Mouse (Mus musculus) liver, embryonic 12.5 days (tissue): ENCODE measurements around the gene Cdk11b. TPM values are rescaled to one million over a fixed set of nuclear protein-coding genes. Genes with fewer than 3 reads are reported as not detected.

Source experiments
- ATAC-seq: fragments of 200-750 bp; cut with Nextera tagmentation; 2 replicates; pipeline ENCODE4 v1.8.0; 2017; ENCODE audit warnings: moderate number of reproducible peaks, mild to moderate bottlenecking, moderate library complexity
- H3K27ac ChIP-seq: fragments of 300-500 bp; sonication (generic); 2 replicates; pipeline ENCODE4 v1.5.1; 2016; ENCODE audit warnings: mild to moderate bottlenecking
- H3K27me3 ChIP-seq: fragments of 300-500 bp; sonication (generic); replicated peaks from 2 replicates; pipeline ENCODE4 v1.6.1; 2016; ENCODE audit warnings: mild to moderate bottlenecking, moderate library complexity
- H3K36me3 ChIP-seq: fragments of 300-500 bp; sonication (generic); 2 replicates; pipeline ENCODE4 v1.6.1; 2016; ENCODE audit warnings: mild to moderate bottlenecking, moderate library complexity
- H3K4me1 ChIP-seq: fragments of 300-500 bp; sonication (generic); 2 replicates; pipeline ENCODE4 v1.6.1; 2016
- H3K4me2 ChIP-seq: fragments of 300-500 bp; sonication (generic); 2 replicates; pipeline ENCODE4 v1.6.1; 2016; ENCODE audit warnings: mild to moderate bottlenecking, moderate library complexity
- H3K4me3 ChIP-seq: fragments of 300-500 bp; sonication (generic); 2 replicates; pipeline ENCODE4 v1.5.1; 2016; ENCODE audit warnings: mild to moderate bottlenecking, moderate library complexity
- H3K9ac ChIP-seq: fragments of 300-500 bp; sonication (generic); 2 replicates; pipeline ENCODE4 v1.6.1; 2016; ENCODE audit warnings: mild to moderate bottlenecking, moderate library complexity
- H3K9me3 ChIP-seq: fragments of 300-500 bp; sonication (generic); replicated peaks from 2 replicates; pipeline ENCODE4 v1.6.1; 2016; ENCODE audit warnings: mild to moderate bottlenecking, moderate library complexity
- WGBS: fragments of 180-500 bp; shearing (Covaris S2); methylation state at CpG from one replicate; pipeline ENCODE4 v1.1.7; 2016; ENCODE audit not compliant: insufficient replicate concordance; 5-methylcytosine and 5-hydroxymethylcytosine counted together
- polyA plus RNA-seq: library from polyadenylated mRNA; unstranded; fragments of >200 nt; fragmentation: Nextera tagmentation; extraction: Ambion mirVana; gene quantifications from 2 replicates; pipeline ENCODE4 v1.2.1, GENCODE M21; 2016

Cdk11b gene
- polyA plus RNA-seq, 1 experiment from 2014 or later = 45.5 TPM

- H3K9ac ChIP-seq = no peak overlapping the region
- H3K4me3 ChIP-seq = no peak overlapping the region
- no peaks in the 10 kb centered on the region for H3K9me3 ChIP-seq
- no peak for ATAC-seq
- H3K27ac ChIP-seq = no peak overlapping the region
- H3K36me3 ChIP-seq = peaks cover 6% of the 10 kb centered on the region; the same call in 1 of the 2 replicates
- no peaks in the 10 kb centered on the region for H3K27me3 ChIP-seq
- peaks cover 47% of the 10 kb centered on the region for H3K4me1 ChIP-seq
- H3K4me2 ChIP-seq = no peak overlapping the region
- WGBS = 73% methylated on average over 3 of the region's 3 CpGs
Observed at GRCm38 (mm10) chr4:155595777-155596176, 28.9 kb upstream of the Cdk11b start.

DNA sequence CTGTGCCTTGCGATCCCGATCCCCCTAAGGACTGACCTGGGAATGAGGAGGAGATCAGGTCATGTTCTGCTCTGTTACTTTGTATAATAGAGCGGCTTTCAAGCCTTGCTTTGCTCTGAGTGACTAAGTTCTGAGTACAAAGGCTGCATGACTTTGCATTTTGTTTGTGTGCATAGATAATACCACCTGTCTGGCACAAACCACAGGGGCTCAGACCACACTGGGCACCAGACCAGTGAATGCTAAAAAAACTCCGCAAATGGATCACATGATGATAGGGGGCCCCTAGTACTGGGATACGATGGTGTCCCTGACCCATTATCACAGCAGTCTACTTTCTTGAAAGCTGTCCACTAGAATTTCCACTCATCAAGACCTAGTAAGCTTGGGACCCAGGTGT, 28.0 kb upstream of the Cdk11b start:
- peak overlapping the region; percentile 32 for H3K4me2 ChIP-seq
- H3K36me3 ChIP-seq = no peaks in the 10 kb centered on the region
- no peaks in the 10 kb centered on the region for H3K9me3 ChIP-seq
- WGBS = 42% methylated on average over 5 of the region's 5 CpGs
- no peak overlapping the region for H3K4me3 ChIP-seq
- H3K27ac ChIP-seq = no peak overlapping the region
- no peak for ATAC-seq
- H3K4me1 ChIP-seq = peaks cover 49% of the 10 kb centered on the region
- no peaks in the 10 kb centered on the region for H3K27me3 ChIP-seq
- H3K9ac ChIP-seq = no peak overlapping the region

DNA sequence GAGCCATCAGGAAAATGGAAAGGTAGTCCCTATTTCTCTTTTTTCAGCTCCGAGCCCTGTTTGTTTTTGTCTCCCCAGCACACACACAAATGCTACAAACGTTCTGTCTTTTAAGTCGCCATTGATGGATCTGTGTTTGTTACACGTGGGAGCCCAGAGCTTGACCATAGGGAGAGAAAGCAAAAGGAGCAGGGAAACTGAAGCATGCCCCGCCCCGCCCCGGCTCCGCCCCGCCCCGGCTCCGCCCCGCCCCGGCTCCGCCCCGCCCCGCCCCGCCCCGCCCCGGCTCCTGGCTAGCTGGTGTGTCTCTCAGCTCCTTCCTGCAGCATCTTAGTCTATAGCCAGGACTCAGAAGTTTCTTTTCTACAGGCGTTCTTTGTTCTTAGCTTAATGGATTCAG, 26.1 kb upstream of the Cdk11b start:
- 10% methylated on average over 20 of the region's 20 CpGs for WGBS
- no peak overlapping the region for H3K4me3 ChIP-seq
- H3K9me3 ChIP-seq = no peaks in the 10 kb centered on the region
- peaks cover 8% of the 10 kb centered on the region for H3K36me3 ChIP-seq
- no peak overlapping the region for H3K9ac ChIP-seq
- no peak overlapping the region for H3K27ac ChIP-seq
- no peaks in the 10 kb centered on the region for H3K27me3 ChIP-seq
- H3K4me2 ChIP-seq = peak overlapping the region; percentile 23
- ATAC-seq = no peak
- H3K4me1 ChIP-seq = peaks cover 64% of the 10 kb centered on the region

- Histone ChIP-seq H3K4me3 (peak overlapping the region; percentile 99), H3K4me2 (peak overlapping the region; percentile 95), H3K4me1 (peaks cover 77% of the 10 kb centered on the region), H3K9ac (peak overlapping the region; percentile 92), H3K27me3 (no peaks in the 10 kb centered on the region), H3K36me3 (peaks cover 18% of the 10 kb centered on the region), H3K27ac (peak overlapping the region; percentile 97), H3K9me3 (no peaks in the 10 kb centered on the region)
- no peak for ATAC-seq
- WGBS = 70% methylated on average over 11 of the region's 11 CpGs
Observed at GRCm38 (mm10) chr4:155599901-155600825, 24.5 kb upstream of the Cdk11b start.

DNA sequence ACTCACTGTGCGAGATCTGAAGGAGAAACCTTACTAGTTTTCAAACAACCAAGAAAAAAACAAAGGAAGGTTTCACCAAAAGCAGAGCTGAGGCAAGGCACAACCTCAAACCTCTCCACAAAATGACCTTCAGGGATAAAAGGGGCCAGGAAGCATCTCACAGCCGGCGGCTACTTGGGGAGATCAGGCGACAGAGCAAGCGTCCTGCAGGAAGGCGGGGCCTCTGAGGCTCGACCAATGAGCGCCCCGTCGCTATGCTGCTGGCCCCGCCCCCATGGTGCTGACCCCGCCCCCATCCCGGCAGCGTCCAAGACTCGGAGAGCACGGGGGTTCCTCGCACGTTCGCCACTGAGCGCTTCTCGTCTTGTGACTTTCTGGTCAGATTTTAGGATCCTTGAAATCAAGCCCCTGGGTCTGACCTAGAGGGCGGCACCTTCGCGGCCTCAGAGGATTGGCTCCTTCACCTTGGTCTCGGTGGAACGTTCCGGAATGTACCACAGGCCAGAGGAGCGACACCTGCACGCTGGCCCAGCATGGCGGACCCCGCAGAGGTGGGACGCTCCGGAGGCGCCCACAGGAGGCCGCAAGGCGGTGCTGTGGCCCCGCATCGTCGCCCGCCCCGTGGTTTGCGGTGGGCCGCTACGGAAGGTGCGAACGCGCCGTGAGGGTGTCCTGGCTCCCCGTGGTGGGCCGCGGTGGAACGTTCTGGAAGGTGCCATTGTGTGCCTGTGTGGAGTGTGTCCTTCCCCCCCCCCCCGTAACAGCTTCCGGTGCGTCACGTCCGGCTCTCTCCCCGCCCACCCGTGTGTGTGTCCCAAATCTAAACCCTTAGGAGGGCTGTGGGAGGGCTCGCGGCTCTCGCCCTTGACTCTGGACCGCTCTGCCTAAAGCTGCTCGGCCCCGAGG, 23.3 kb upstream of the Cdk11b start, which contains the start of gene Slc35e2:
TSS of gene Slc35e2 (plus strand) at position 326 of the 906 bp plus-strand sequence.
- Histone ChIP-seq H3K4me2 (peak within 1 kb of the TSS; percentile 95), H3K36me3 (peaks cover 27% of the 10 kb centered on the region), H3K4me3 (peak within 1 kb of the TSS; percentile 99), H3K27ac (peak within 1 kb of the TSS; percentile 97), H3K9me3 (no peaks in the 10 kb centered on the region), H3K4me1 (peaks cover 72% of the 10 kb centered on the region), H3K9ac (peak within 1 kb of the TSS; percentile 92), H3K27me3 (no peaks in the 10 kb centered on the region)
- under 1% methylated on average over 58 of the region's 65 CpGs for WGBS
- peak; percentile 93 for ATAC-seq

GRCm38 (mm10) chr4:155601997-155602456, 22.6 kb upstream of the Cdk11b start:
- peaks cover 65% of the 10 kb centered on the region for H3K4me1 ChIP-seq
- H3K4me3 ChIP-seq = peak overlapping the region; percentile 99
- peak; percentile 31 for ATAC-seq
- 3% methylated on average over 30 of the region's 31 CpGs for WGBS
- H3K27ac ChIP-seq = peak overlapping the region; percentile 97
- H3K36me3 ChIP-seq = peaks cover 31% of the 10 kb centered on the region
- no peaks in the 10 kb centered on the region for H3K27me3 ChIP-seq
- no peaks in the 10 kb centered on the region for H3K9me3 ChIP-seq
- H3K9ac ChIP-seq = peak overlapping the region; percentile 92
- H3K4me2 ChIP-seq = peak overlapping the region; percentile 95

GRCm38 (mm10) chr4:155602753-155603152, 21.9 kb upstream of the Cdk11b start:
- peak overlapping the region; percentile 99 for H3K4me3 ChIP-seq
- H3K9ac ChIP-seq = peak overlapping the region; percentile 92
- 7% methylated on average over 1 of the region's 1 CpGs for WGBS
- ATAC-seq = 0 out of 2 replicates have a peak, but pooled peaks have one; percentile 12
- H3K27ac ChIP-seq = peak overlapping the region; percentile 97; the same call in 1 of the 2 replicates
- H3K9me3 ChIP-seq = no peaks in the 10 kb centered on the region
- H3K4me1 ChIP-seq = peaks cover 61% of the 10 kb centered on the region
- H3K36me3 ChIP-seq = peaks cover 31% of the 10 kb centered on the region
- H3K4me2 ChIP-seq = peak overlapping the region; percentile 95
- no peaks in the 10 kb centered on the region for H3K27me3 ChIP-seq

- no peak for ATAC-seq
- Histone ChIP-seq H3K4me3 (no peak overlapping the region), H3K9me3 (no peaks in the 10 kb centered on the region), H3K27me3 (no peaks in the 10 kb centered on the region), H3K9ac (peak overlapping the region; percentile 39; the same call in 1 of the 2 replicates), H3K4me2 (0 out of 2 replicates have a peak overlapping the region, but pooled peaks have one; percentile 95), H3K36me3 (peaks cover 31% of the 10 kb centered on the region), H3K27ac (peak overlapping the region; percentile 26; the same call in 1 of the 2 replicates), H3K4me1 (peaks cover 50% of the 10 kb centered on the region)
- WGBS = 79% methylated on average over 6 of the region's 6 CpGs
Observed at GRCm38 (mm10) chr4:155603801-155604200, 20.9 kb upstream of the Cdk11b start.

DNA sequence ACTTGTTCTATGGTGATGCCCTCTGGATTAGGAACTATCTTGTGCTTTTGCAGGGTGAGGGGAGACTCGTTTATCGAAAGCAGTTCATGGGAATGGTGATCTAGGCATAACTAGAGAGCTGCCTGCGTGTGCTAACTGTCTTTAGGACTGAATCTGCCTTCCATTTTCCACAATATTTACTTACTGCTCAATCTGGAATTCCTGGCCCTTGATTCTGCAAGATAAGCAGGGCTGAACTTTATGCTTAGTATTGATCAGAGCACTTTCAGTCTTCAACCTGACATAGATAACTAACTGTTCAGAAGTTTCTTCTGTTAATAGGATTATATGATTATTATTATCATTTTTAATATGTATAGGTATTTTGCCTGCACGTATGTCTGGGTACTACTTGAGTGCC, 19.5 kb upstream of the Cdk11b start:
- Histone ChIP-seq H3K27me3 (no peaks in the 10 kb centered on the region), H3K9me3 (no peaks in the 10 kb centered on the region), H3K4me1 (peaks cover 39% of the 10 kb centered on the region), H3K4me2 (no peak overlapping the region), H3K9ac (no peak overlapping the region), H3K36me3 (peaks cover 40% of the 10 kb centered on the region), H3K4me3 (no peak overlapping the region), H3K27ac (no peak overlapping the region)
- 74% methylated on average over 4 of the region's 4 CpGs for WGBS
- ATAC-seq = no peak

DNA sequence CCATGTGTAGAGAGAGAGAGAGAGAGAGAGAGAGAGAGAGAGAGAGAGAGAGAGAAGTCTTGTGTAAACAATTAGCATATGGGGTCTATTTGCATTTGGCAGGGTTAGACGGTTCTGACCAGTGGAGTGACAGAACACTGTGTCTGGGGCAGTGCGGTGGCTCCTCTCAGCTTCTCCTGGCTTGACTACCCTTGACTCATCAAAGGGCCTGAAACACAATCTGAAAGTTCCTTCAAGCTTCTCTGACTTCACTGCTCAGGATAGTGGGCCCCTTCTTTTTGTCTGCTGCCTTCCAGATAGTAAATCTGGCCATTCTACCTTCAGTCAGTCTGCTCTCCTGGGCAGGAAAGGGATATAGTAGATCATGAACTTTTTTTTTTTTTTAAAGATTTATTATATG, 17.8 kb upstream of the Cdk11b start:
- Histone ChIP-seq H3K27me3 (no peaks in the 10 kb centered on the region), H3K4me1 (peaks cover 30% of the 10 kb centered on the region), H3K9ac (no peak overlapping the region), H3K4me2 (no peak overlapping the region), H3K9me3 (no peaks in the 10 kb centered on the region), H3K4me3 (no peak overlapping the region), H3K27ac (no peak overlapping the region), H3K36me3 (peaks cover 54% of the 10 kb centered on the region)
- WGBS = 76% methylated on average over 2 of the region's 2 CpGs
- no peak for ATAC-seq

DNA sequence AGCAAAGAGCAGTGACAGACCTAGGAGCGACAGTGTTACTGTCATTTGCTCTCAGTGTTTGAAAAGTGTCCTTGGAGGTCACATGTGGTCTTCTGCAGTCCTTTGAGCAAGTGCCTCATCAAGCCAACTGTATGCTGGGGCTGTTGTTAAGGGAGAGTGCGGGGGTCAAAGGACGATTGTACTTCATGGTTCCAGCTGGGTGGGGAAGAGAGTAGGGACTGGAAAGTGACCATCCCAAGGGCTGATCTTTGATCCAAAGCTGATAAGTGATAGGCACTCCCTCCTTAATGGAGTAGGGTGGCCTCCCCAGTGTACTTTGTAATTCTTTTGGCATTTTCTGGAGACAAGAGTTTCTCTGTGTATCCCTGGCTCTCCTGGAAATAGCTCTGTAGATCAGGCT, 12.8 kb upstream of the Cdk11b start:
- H3K4me2 ChIP-seq = no peak overlapping the region
- ATAC-seq = no peak
- no peak overlapping the region for H3K4me3 ChIP-seq
- peaks cover 70% of the 10 kb centered on the region for H3K36me3 ChIP-seq
- no peaks in the 10 kb centered on the region for H3K27me3 ChIP-seq
- H3K9ac ChIP-seq = no peak overlapping the region
- H3K4me1 ChIP-seq = no peaks in the 10 kb centered on the region
- H3K9me3 ChIP-seq = no peaks in the 10 kb centered on the region
- H3K27ac ChIP-seq = no peak overlapping the region
- 75% methylated on average over 3 of the region's 3 CpGs for WGBS
